Comparison of ENCODE assay signal across 25 mouse cellular contexts in the genomic region with DNA sequence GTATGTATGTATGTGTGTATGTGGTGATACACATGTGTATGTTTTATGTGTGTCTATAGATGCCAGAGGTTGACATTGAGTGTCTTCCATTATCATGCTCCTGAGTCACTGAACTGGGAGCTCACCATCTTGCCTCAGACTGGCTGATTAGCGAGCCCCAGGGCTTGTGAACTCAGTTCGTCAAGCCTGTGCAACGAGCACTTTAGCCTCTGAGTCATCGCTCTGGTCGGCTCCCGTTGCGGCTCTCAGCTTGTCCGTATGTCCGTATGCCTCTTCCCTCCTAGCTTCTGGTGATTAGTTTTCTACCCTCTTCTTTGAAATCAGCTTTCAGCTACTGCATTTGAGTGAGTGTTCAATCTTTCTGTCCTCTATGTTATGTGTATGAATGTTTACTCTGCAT. TPM values are rescaled to one million over a fixed set of nuclear protein-coding genes. Genes with fewer than 3 reads are reported as not detected.
A peak's percentile ranks its signal among the peaks of the same experiment; 100 is the strongest.
DNase-seq lines count a peak whose midpoint lies in the region; ATAC-seq and TF ChIP-seq lines count a peak whose summit lies in the region.
"Had no signal": no experiment of that assay in that cellular context is flagged by ENCODE, and none has a peak within 500 bp of the region (broad histone marks: within the 10 kb centered on the region; RNA-seq: fewer than 3 reads in every experiment).

No protein-coding gene starts in this region.

- TF ChIP-seq CTCF in MEL (IDR thresholded peaks at IDR 0.05 in 2 of 3, conservative IDR thresholded peaks at IDR 0.05 in 1 of 3; ENCODE audit: control insufficient read depth in 1 of 3, insufficient read depth in 1 of 3, low read depth in 2 of 3, low read length in 3 of 3, poor library complexity in 1 of 3, severe bottlenecking in 1 of 3): no peak
- TF ChIP-seq CTCF in liver, postnatal 0 days (IDR thresholded peaks at IDR 0.05; ENCODE audit: low read depth): no peak

- WGBS in liver, embryonic 11.5 days: 91% methylated on average over 9 of the region's 9 CpGs
- 93% methylated on average over 9 of the region's 9 CpGs for WGBS in liver, postnatal 0 days (ENCODE audit: insufficient replicate concordance)
- 93% methylated on average over 9 of the region's 9 CpGs for WGBS in forebrain, embryonic 11.5 days

- peak; percentile 39 for DNase-seq in MEL (ENCODE audit: low read depth, low spot score)
- DNase-seq in liver, embryonic 11.5 days (ENCODE audit: low spot score): no peak
- DNase-seq in liver, postnatal 0 days: peak; percentile 13
- no peak for DNase-seq in forebrain, embryonic 11.5 days (ENCODE audit: low spot score)
- DNase-seq in adrenal gland, postnatal 25 days: no peak
- DNase-seq: adrenal gland, postnatal 10 days; cerebellum, adult 8-10 months; cerebellum, postnatal 36 days; embryo, embryonic 11 days; gastrocnemius, postnatal 14 days; heart, adult 18-20 months; heart, postnatal 14 days; kidney, adult 2 months; lung, adult 18-20 months; lung, postnatal 10 days; right cerebral cortex, postnatal 14 days had no signal

- no peak for TF ChIP-seq POLR2A in MEL (IDR thresholded peaks at IDR 0.05; ENCODE audit: control insufficient read depth in 1 of 2, insufficient read depth in 1 of 2, low read depth in 1 of 2, low read length in 2 of 2, poor library complexity in 1 of 2)

- peak overlapping the region; percentile 52 for H3K4me3 ChIP-seq in erythroblast, embryonic 14.5 days (replicated peaks)
- H3K4me3 ChIP-seq in MEL (ENCODE audit: control insufficient read depth in 1 of 2, insufficient read depth in 1 of 2, low read depth in 2 of 2, low read length in 2 of 2): no peak overlapping the region
- no peak overlapping the region for H3K4me3 ChIP-seq in liver, embryonic 11.5 days (ENCODE audit: low read depth, low read length)
- no peak overlapping the region for H3K4me3 ChIP-seq in liver, postnatal 0 days (ENCODE audit: low read depth, low read length)
- no peak overlapping the region for H3K4me3 ChIP-seq in forebrain, embryonic 11.5 days (ENCODE audit: low read depth, low read length)
- H3K4me3 ChIP-seq: embryonic facial prominence, embryonic 13.5 days; heart, embryonic 13.5 days; midbrain, embryonic 12.5 days had no signal

- no peak overlapping the region for H3K9ac ChIP-seq in MEL (ENCODE audit: control insufficient read depth, low read depth, low read length, poor library complexity, severe bottlenecking)
- no peak overlapping the region for H3K9ac ChIP-seq in liver, embryonic 11.5 days (ENCODE audit: low read depth, low read length)
- H3K9ac ChIP-seq in liver, postnatal 0 days (replicated peaks): no peak overlapping the region
- no peak overlapping the region for H3K9ac ChIP-seq in forebrain, embryonic 11.5 days (ENCODE audit: low read length)
- H3K9ac ChIP-seq: embryonic facial prominence, embryonic 13.5 days; heart, embryonic 13.5 days; midbrain, embryonic 12.5 days had no signal

- peaks cover 5% of the 10 kb centered on the region; the same call in 1 of the 2 replicates for H3K79me2 ChIP-seq in MEL (ENCODE audit: control insufficient read depth, insufficient read depth, low read length, poor library complexity)

- H3K4me1 ChIP-seq in erythroblast, embryonic 14.5 days (ENCODE audit: control insufficient read depth): peaks cover 68% of the 10 kb centered on the region
- H3K4me1 ChIP-seq in MEL (ENCODE audit: control insufficient read depth in 1 of 2, insufficient read depth in 2 of 2, low read length in 2 of 2): peaks cover 10 to 11% of the 10 kb centered on the region in 2 experiments
- peaks cover 12% of the 10 kb centered on the region; the same call in 1 of the 2 replicates for H3K4me1 ChIP-seq in liver, embryonic 11.5 days (replicated peaks; ENCODE audit: control insufficient read depth, insufficient read depth, low read length)
- peaks cover 6% of the 10 kb centered on the region for H3K4me1 ChIP-seq in liver, postnatal 0 days (ENCODE audit: insufficient read depth)
- no peaks in the 10 kb centered on the region for H3K4me1 ChIP-seq in forebrain, embryonic 11.5 days (replicated peaks; ENCODE audit: control insufficient read depth, insufficient read depth, low read length)
- H3K4me1 ChIP-seq: embryonic facial prominence, embryonic 13.5 days; heart, embryonic 13.5 days; midbrain, embryonic 12.5 days had no signal

- peak overlapping the region; percentile 19 for H3K27ac ChIP-seq in MEL (ENCODE audit: control insufficient read depth, low read depth, low read length)
- H3K27ac ChIP-seq in liver, embryonic 11.5 days (ENCODE audit: low read depth, low read length): peak overlapping the region; percentile 49
- peak overlapping the region; percentile 58 for H3K27ac ChIP-seq in liver, postnatal 0 days (ENCODE audit: low read depth)
- H3K27ac ChIP-seq in forebrain, embryonic 11.5 days (ENCODE audit: low read depth, low read length): no peak overlapping the region
- H3K27ac ChIP-seq: embryonic facial prominence, embryonic 13.5 days; heart, embryonic 13.5 days; hindbrain, postnatal 0 days; kidney, postnatal 0 days; midbrain, embryonic 12.5 days had no signal

- no peaks in the 10 kb centered on the region for H3K27me3 ChIP-seq in erythroblast, embryonic 14.5 days (ENCODE audit: control insufficient read depth)
- no peaks in the 10 kb centered on the region for H3K27me3 ChIP-seq in MEL (ENCODE audit: control insufficient read depth in 1 of 2, insufficient read depth in 2 of 2, low read length in 2 of 2)
- no peaks in the 10 kb centered on the region for H3K27me3 ChIP-seq in liver, embryonic 11.5 days (replicated peaks; ENCODE audit: control insufficient read depth, insufficient read depth, low read length)
- H3K27me3 ChIP-seq in liver, postnatal 0 days (ENCODE audit: insufficient read depth, low read length): no peaks in the 10 kb centered on the region
- no peaks in the 10 kb centered on the region for H3K27me3 ChIP-seq in forebrain, embryonic 11.5 days (ENCODE audit: control insufficient read depth, insufficient read depth, low read length)
- H3K27me3 ChIP-seq: embryonic facial prominence, embryonic 13.5 days; heart, embryonic 13.5 days; midbrain, embryonic 12.5 days; Patski had no signal

- H3K4me2 ChIP-seq in liver, embryonic 11.5 days: no peak overlapping the region; the same call in 1 of the 2 replicates
- peak overlapping the region; percentile 22; the same call in 1 of the 2 replicates for H3K4me2 ChIP-seq in liver, postnatal 0 days (ENCODE audit: low read depth, low read length)
- H3K4me2 ChIP-seq in forebrain, embryonic 11.5 days (ENCODE audit: low read depth, low read length, severe bottlenecking): no peak overlapping the region
- H3K4me2 ChIP-seq: embryonic facial prominence, embryonic 13.5 days; heart, embryonic 13.5 days; midbrain, embryonic 12.5 days had no signal

- peaks cover 8% of the 10 kb centered on the region for H3K9me3 ChIP-seq in erythroblast, embryonic 14.5 days (ENCODE audit: control insufficient read depth, low read length)
- H3K9me3 ChIP-seq in MEL (replicated peaks; ENCODE audit: insufficient read depth, low read length): no peaks in the 10 kb centered on the region
- no peaks in the 10 kb centered on the region for H3K9me3 ChIP-seq in liver, embryonic 11.5 days (ENCODE audit: control insufficient read depth, low read length)
- H3K9me3 ChIP-seq in liver, postnatal 0 days (ENCODE audit: low read length): no peaks in the 10 kb centered on the region
- H3K9me3 ChIP-seq in forebrain, embryonic 11.5 days (ENCODE audit: control insufficient read depth, low read length): no peaks in the 10 kb centered on the region
- H3K9me3 ChIP-seq: embryonic facial prominence, embryonic 13.5 days; heart, embryonic 13.5 days; midbrain, embryonic 12.5 days had no signal

- ATAC-seq in erythroblast, adult 5-6 weeks (replicated peaks; ENCODE audit: low FRiP score, poor library complexity, severe bottlenecking): no peak
- ATAC-seq in liver, embryonic 11.5 days (replicated peaks; ENCODE audit: low FRiP score): no peak
- no peak for ATAC-seq in liver, postnatal 0 days
- no peak for ATAC-seq in forebrain, embryonic 11.5 days (replicated peaks; ENCODE audit: low FRiP score)
- ATAC-seq: forebrain, embryonic 16.5 days; hindbrain, postnatal 0 days; Patski had no signal

- no peak for TF ChIP-seq RAD21 in MEL (IDR thresholded peaks at IDR 0.05; ENCODE audit: low read depth, low read length)

- no peak for TF ChIP-seq EP300 in MEL (IDR thresholded peaks at IDR 0.05; ENCODE audit: low read depth in 1 of 2, low read length in 2 of 2)
- TF ChIP-seq EP300 in liver, postnatal 0 days (IDR thresholded peaks at IDR 0.05; ENCODE audit: low read depth): no peak

- peaks cover 76% of the 10 kb centered on the region for H3K36me3 ChIP-seq in erythroblast, embryonic 14.5 days (ENCODE audit: control insufficient read depth)
- peaks cover 23 to 28% of the 10 kb centered on the region in 2 experiments for H3K36me3 ChIP-seq in MEL (ENCODE audit: control insufficient read depth in 1 of 2, insufficient read depth in 2 of 2, low read length in 2 of 2)
- peaks cover 18% of the 10 kb centered on the region for H3K36me3 ChIP-seq in liver, embryonic 11.5 days (ENCODE audit: control insufficient read depth, insufficient read depth, low read length)
- peaks cover 17% of the 10 kb centered on the region for H3K36me3 ChIP-seq in liver, postnatal 0 days (replicated peaks; ENCODE audit: insufficient read depth, low read length)
- H3K36me3 ChIP-seq in forebrain, embryonic 11.5 days (ENCODE audit: control insufficient read depth, insufficient read depth, low read length): no peaks in the 10 kb centered on the region; the same call in 1 of the 2 replicates

RNA-seq across cellular contexts. Expression of gene Tmem33, which starts 19.0 kb away (rescaled TPM):
- polyA plus RNA-seq in erythroblast, embryonic 14.5 days (2012): 12.4 and 14.0 TPM in 2 replicates
- 147 and 164 TPM in 2 replicates for total RNA-seq in erythroblast, adult 5-6 weeks (2015; ENCODE audit: low replicate concordance)
- 80.3 and 89.9 TPM in 2 replicates for total RNA-seq in erythroblast, adult 5-6 weeks (2017; ENCODE audit: low replicate concordance)
- total RNA-seq in MEL (2012; rRNA removed): 71.1 and 79.3 TPM in 2 replicates
- polyA plus RNA-seq in MEL (2012; ENCODE audit: insufficient read depth in 1 of 2, insufficient read length in 2 of 2, low read depth in 1 of 2, low replicate concordance in 2 of 2, missing spikeins in 1 of 2): 100 to 1,000 TPM in 1 of 2 experiments, 10 to 100 TPM in 1; 89.8 to 312 TPM
- polyA plus RNA-seq in liver, embryonic 11.5 days (2014; fragmentation: Nextera tagmentation; extraction: Ambion mirVana): 122 and 138 TPM in 2 replicates
- polyA plus RNA-seq in liver, postnatal 0 days (2015; fragmentation: Nextera tagmentation; extraction: Ambion mirVana): 86.4 and 90.0 TPM in 2 replicates
- 106 and 117 TPM in 2 replicates for polyA plus RNA-seq in forebrain, embryonic 11.5 days (2014; fragmentation: Nextera tagmentation; extraction: Ambion mirVana)
- 128 and 130 TPM in 2 replicates for total RNA-seq in adrenal gland, postnatal 25 days (2021)

RNA-seq across cellular contexts. Expression of gene Slc30a9, which starts 27.3 kb away (rescaled TPM):
- 1.6 and 2.1 TPM in 2 replicates for polyA plus RNA-seq in erythroblast, embryonic 14.5 days (2012)
- total RNA-seq in erythroblast, adult 5-6 weeks (2015; ENCODE audit: low replicate concordance): 270 and 282 TPM in 2 replicates
- total RNA-seq in erythroblast, adult 5-6 weeks (2017; ENCODE audit: low replicate concordance): 366 and 394 TPM in 2 replicates
- 18.9 and 20.2 TPM in 2 replicates for total RNA-seq in MEL (2012; rRNA removed)
- 100 to 1,000 TPM in 1 of 2 experiments, 10 to 100 TPM in 1; 37.6 to 284 TPM for polyA plus RNA-seq in MEL (2012; ENCODE audit: insufficient read depth in 1 of 2, insufficient read length in 2 of 2, low read depth in 1 of 2, low replicate concordance in 2 of 2, missing spikeins in 1 of 2)
- 98.6 and 104 TPM in 2 replicates for polyA plus RNA-seq in liver, embryonic 11.5 days (2014; fragmentation: Nextera tagmentation; extraction: Ambion mirVana)
- polyA plus RNA-seq in liver, postnatal 0 days (2015; fragmentation: Nextera tagmentation; extraction: Ambion mirVana): 55.4 and 65.0 TPM in 2 replicates
- 126 and 131 TPM in 2 replicates for polyA plus RNA-seq in forebrain, embryonic 11.5 days (2014; fragmentation: Nextera tagmentation; extraction: Ambion mirVana)
- total RNA-seq in adrenal gland, postnatal 25 days (2021): 96.9 and 131 TPM in 2 replicates

Comparison
In these comparisons a context has a peak if more than half of its experiments do, and no peak if none do; other contexts are left out.
1. DNase-seq: peak in MEL (single experiment) and liver, postnatal 0 days (single experiment); none in liver, embryonic 11.5 days (single experiment), forebrain, embryonic 11.5 days (single experiment) and adrenal gland, postnatal 25 days (single experiment).
2. RNA of gene Slc30a9, which starts 27.3 kb away (polyA plus RNA-seq): 37.6 to 284 TPM in MEL, 126 to 131 TPM in forebrain, embryonic 11.5 days, 98.6 to 104 TPM in liver, embryonic 11.5 days and 55.4 to 65.0 TPM in liver, postnatal 0 days; 1.6 to 2.1 TPM in erythroblast, embryonic 14.5 days; every median in the first group is over 10 times any median in the second.